Mouse (Mus musculus): ENCODE results near the gene Grm4. TPM values are rescaled to one million over a fixed set of nuclear protein-coding genes. Genes with fewer than 3 reads are reported as not detected.

Grm4 gene
- polyA plus RNA-seq, 1 experiment from 2014 or later, result 10.0 TPM

GRCm38 (mm10) chr17:27431049-27431839 is 90.0 kb downstream of the Grm4 start:
- Histone ChIP-seq H3K27me3 (replicated peaks; ENCODE audit: control insufficient read depth, insufficient read depth, low read length) (no peaks in the 10 kb centered on the region), H3K36me3 (ENCODE audit: control insufficient read depth, insufficient read depth, low read length) (no peaks in the 10 kb centered on the region), H3K4me2 (ENCODE audit: low read length) (no peak overlapping the region), H3K9ac (ENCODE audit: low read depth, low read length) (no peak overlapping the region), H3K27ac (ENCODE audit: low read depth, low read length) (no peak overlapping the region), H3K4me3 (ENCODE audit: low read length) (no peak overlapping the region), H3K4me1 (ENCODE audit: control insufficient read depth, insufficient read depth, low read depth, low read length) (peaks cover 9% of the 10 kb centered on the region), H3K9me3 (ENCODE audit: control insufficient read depth, low read length) (peaks cover 5% of the 10 kb centered on the region; the same call in 1 of the 2 replicates)
- ATAC-seq, result no peak
- WGBS, result 89% methylated on average over 26 of the region's 26 CpGs

GRCm38 (mm10) chr17:27429757-27430156 is 91.4 kb downstream of the Grm4 start:
- Histone ChIP-seq H3K9me3 (ENCODE audit: control insufficient read depth, low read length) (peaks cover 5% of the 10 kb centered on the region; the same call in 1 of the 2 replicates), H3K27ac (ENCODE audit: low read depth, low read length) (no peak overlapping the region), H3K36me3 (ENCODE audit: control insufficient read depth, insufficient read depth, low read length) (no peaks in the 10 kb centered on the region), H3K9ac (ENCODE audit: low read depth, low read length) (no peak overlapping the region), H3K4me1 (ENCODE audit: control insufficient read depth, insufficient read depth, low read depth, low read length) (no peaks in the 10 kb centered on the region), H3K4me2 (ENCODE audit: low read length) (no peak overlapping the region), H3K27me3 (replicated peaks; ENCODE audit: control insufficient read depth, insufficient read depth, low read length) (no peaks in the 10 kb centered on the region), H3K4me3 (ENCODE audit: low read length) (no peak overlapping the region)
- no peak for ATAC-seq
- 29% methylated on average over 9 of the region's 9 CpGs for WGBS

- Histone ChIP-seq H3K4me3 (ENCODE audit: low read length) (no peak overlapping the region), H3K4me2 (ENCODE audit: low read length) (no peak overlapping the region), H3K4me1 (ENCODE audit: control insufficient read depth, insufficient read depth, low read depth, low read length) (peaks cover 23% of the 10 kb centered on the region), H3K9me3 (ENCODE audit: control insufficient read depth, low read length) (peaks cover 5% of the 10 kb centered on the region; the same call in 1 of the 2 replicates), H3K27me3 (replicated peaks; ENCODE audit: control insufficient read depth, insufficient read depth, low read length) (no peaks in the 10 kb centered on the region), H3K9ac (ENCODE audit: low read depth, low read length) (no peak overlapping the region), H3K36me3 (ENCODE audit: control insufficient read depth, insufficient read depth, low read length) (no peaks in the 10 kb centered on the region), H3K27ac (ENCODE audit: low read depth, low read length) (no peak overlapping the region)
- ATAC-seq, result no peak
- WGBS, result 86% methylated on average over 2 of the region's 2 CpGs
Observed at GRCm38 (mm10) chr17:27425016-27425415, 96.2 kb downstream of the Grm4 start.

DNA sequence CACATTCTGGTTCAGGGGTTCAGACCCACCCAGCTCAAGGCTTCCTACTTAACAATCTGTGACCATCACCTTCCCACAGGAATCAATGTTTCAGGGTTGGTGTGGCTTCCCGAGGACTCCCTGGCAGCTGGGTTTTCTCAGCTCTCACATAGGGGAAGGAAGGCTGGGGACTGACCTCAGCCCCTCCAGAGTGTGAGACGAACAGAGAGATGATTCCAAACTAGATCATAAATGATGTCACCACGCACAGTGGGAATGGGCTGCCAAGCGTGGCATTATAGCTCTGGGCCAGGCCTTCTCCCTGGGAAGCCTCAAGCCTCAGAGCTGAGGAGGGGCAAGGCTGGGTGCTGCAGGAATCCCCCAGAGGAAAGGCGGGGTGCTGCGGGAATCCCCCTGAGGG is 96.8 kb downstream of the Grm4 start:
- H3K9ac ChIP-seq (ENCODE audit: low read depth, low read length), result no peak overlapping the region
- WGBS, result 74% methylated on average over 6 of the region's 6 CpGs
- no peak for ATAC-seq
- H3K36me3 ChIP-seq (ENCODE audit: control insufficient read depth, insufficient read depth, low read length), result no peaks in the 10 kb centered on the region
- no peak overlapping the region for H3K4me2 ChIP-seq (ENCODE audit: low read length)
- H3K9me3 ChIP-seq (ENCODE audit: control insufficient read depth, low read length), result peaks cover 5% of the 10 kb centered on the region; the same call in 1 of the 2 replicates
- no peak overlapping the region for H3K27ac ChIP-seq (ENCODE audit: low read depth, low read length)
- H3K4me3 ChIP-seq (ENCODE audit: low read length), result no peak overlapping the region
- H3K27me3 ChIP-seq (replicated peaks; ENCODE audit: control insufficient read depth, insufficient read depth, low read length), result no peaks in the 10 kb centered on the region
- peaks cover 23% of the 10 kb centered on the region for H3K4me1 ChIP-seq (ENCODE audit: control insufficient read depth, insufficient read depth, low read depth, low read length)

DNA sequence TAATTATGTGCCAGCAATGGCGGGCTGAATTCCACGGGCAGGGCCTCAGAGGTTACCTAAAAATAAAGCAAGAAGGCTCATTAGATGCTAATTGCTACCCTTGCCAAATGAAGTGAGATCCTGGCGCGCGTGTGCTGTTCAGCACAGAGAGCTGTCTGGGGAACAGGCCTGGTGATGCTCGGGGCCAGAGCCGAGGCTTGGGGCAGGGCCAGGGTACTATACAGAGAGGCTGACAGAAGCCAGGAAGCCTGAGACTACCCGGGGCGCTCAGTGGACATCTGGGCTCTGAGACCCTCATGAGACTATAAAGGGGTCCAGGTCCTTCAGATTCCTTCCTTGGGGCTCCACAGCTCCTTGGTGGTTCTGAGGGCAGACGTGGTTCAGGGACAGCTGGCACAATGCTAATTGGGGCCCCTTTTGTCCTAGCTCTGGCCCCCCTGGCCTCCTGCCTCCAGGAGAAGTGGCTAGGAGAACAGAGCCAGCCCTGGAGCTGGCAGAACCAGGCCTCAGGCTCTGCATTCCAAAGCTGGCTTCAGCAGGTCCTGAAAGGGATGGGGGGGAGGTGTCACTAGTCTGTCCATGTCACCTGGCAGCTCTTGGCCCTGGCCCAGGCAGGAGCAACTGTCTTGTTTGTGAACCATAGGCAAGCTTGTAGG is 98.3 kb downstream of the Grm4 start:
- Histone ChIP-seq H3K9ac (ENCODE audit: low read depth, low read length) (peak overlapping the region; percentile 10; the same call in 1 of the 2 replicates), H3K4me2 (ENCODE audit: low read length) (peak overlapping the region; percentile 2; the same call in 1 of the 2 replicates), H3K4me1 (ENCODE audit: control insufficient read depth, insufficient read depth, low read depth, low read length) (peaks cover 23% of the 10 kb centered on the region), H3K4me3 (ENCODE audit: low read length) (no peak overlapping the region), H3K27ac (ENCODE audit: low read depth, low read length) (peak overlapping the region; percentile 5; the same call in 1 of the 2 replicates), H3K36me3 (ENCODE audit: control insufficient read depth, insufficient read depth, low read length) (no peaks in the 10 kb centered on the region), H3K27me3 (replicated peaks; ENCODE audit: control insufficient read depth, insufficient read depth, low read length) (no peaks in the 10 kb centered on the region), H3K9me3 (ENCODE audit: control insufficient read depth, low read length) (no peaks in the 10 kb centered on the region)
- 12% methylated on average over 10 of the region's 10 CpGs for WGBS
- peak; percentile 85 for ATAC-seq

DNA sequence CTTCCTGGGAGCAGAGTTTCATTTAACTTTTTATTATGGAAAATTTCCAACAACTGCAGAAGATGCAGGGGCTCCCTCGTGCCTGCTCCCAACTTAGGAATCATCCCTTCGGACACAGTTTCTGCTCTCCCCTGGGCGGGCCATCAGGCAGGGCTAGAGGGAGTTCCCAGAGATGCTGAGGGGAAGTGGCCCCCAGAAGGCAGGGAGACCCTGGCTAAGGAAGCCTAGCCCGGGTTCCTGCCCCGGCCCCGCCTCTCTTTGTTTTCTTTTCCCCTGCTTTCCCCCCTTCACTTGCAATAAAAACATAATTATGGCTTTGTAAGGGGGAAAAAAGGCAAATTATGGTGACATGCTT is 98.9 kb downstream of the Grm4 start:
- peak; percentile 22; the same call in 1 of the 2 replicates for ATAC-seq
- Histone ChIP-seq H3K9ac (ENCODE audit: low read depth, low read length) (no peak overlapping the region), H3K27ac (ENCODE audit: low read depth, low read length) (peak overlapping the region; percentile 5), H3K4me3 (ENCODE audit: low read length) (no peak overlapping the region), H3K9me3 (ENCODE audit: control insufficient read depth, low read length) (no peaks in the 10 kb centered on the region), H3K27me3 (replicated peaks; ENCODE audit: control insufficient read depth, insufficient read depth, low read length) (no peaks in the 10 kb centered on the region), H3K4me1 (ENCODE audit: control insufficient read depth, insufficient read depth, low read depth, low read length) (peaks cover 23% of the 10 kb centered on the region), H3K4me2 (ENCODE audit: low read length) (peak overlapping the region; percentile 27; the same call in 1 of the 2 replicates), H3K36me3 (ENCODE audit: control insufficient read depth, insufficient read depth, low read length) (no peaks in the 10 kb centered on the region)
- WGBS, result 18% methylated on average over 6 of the region's 6 CpGs

DNA sequence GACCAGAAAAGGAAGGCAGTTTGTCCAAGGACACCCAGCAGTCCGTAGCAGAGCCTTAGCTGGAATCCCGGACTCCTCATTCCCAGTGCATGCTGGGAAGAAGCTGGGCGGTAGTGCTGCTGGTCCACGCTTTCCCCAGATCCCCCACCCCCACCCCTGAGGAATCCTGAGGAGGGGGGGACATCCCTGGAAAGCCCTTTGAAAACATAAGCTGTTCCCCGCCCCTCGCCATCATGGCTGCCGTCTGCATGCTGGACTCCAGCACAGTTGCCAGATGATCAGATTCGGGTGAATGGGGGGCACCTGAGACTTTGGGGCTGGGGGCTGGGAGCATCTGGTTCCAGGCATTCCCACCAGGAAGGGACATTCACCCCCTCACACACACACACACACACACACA is 99.4 kb downstream of the Grm4 start:
- H3K9me3 ChIP-seq (ENCODE audit: control insufficient read depth, low read length), result no peaks in the 10 kb centered on the region
- H3K27ac ChIP-seq (ENCODE audit: low read depth, low read length), result no peak overlapping the region
- no peak overlapping the region for H3K4me3 ChIP-seq (ENCODE audit: low read length)
- 28% methylated on average over 7 of the region's 8 CpGs for WGBS
- H3K4me1 ChIP-seq (ENCODE audit: control insufficient read depth, insufficient read depth, low read depth, low read length), result peaks cover 23% of the 10 kb centered on the region
- peak overlapping the region; percentile 16; the same call in 1 of the 2 replicates for H3K4me2 ChIP-seq (ENCODE audit: low read length)
- no peak overlapping the region for H3K9ac ChIP-seq (ENCODE audit: low read depth, low read length)
- ATAC-seq, result no peak
- no peaks in the 10 kb centered on the region for H3K27me3 ChIP-seq (replicated peaks; ENCODE audit: control insufficient read depth, insufficient read depth, low read length)
- H3K36me3 ChIP-seq (ENCODE audit: control insufficient read depth, insufficient read depth, low read length), result no peaks in the 10 kb centered on the region

DNA sequence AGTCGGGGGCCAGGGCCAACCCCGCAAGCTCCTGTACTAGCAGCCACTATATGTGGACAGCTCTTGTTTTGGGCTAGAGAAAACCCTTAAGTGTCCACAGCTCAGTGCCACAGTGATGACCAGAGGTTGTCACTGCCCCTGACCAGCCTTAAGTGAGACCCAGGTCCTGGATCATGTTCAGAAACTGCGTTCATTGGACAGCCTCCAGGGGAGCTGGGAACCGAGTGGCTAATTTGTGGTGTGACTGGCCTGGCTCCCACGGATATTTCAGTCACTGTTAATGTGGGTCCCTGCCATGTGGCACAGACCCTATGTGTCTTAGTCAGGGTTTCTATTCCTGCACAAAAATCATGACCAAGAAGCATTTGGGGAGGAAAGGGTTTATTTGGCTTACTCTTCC is 112.2 kb downstream of the Grm4 start:
- H3K4me1 ChIP-seq (ENCODE audit: control insufficient read depth, insufficient read depth, low read depth, low read length), result peaks cover 9% of the 10 kb centered on the region
- H3K4me2 ChIP-seq (ENCODE audit: low read length), result no peak overlapping the region
- 67% methylated on average over 5 of the region's 5 CpGs for WGBS
- no peaks in the 10 kb centered on the region for H3K9me3 ChIP-seq (ENCODE audit: control insufficient read depth, low read length)
- no peaks in the 10 kb centered on the region for H3K27me3 ChIP-seq (replicated peaks; ENCODE audit: control insufficient read depth, insufficient read depth, low read length)
- no peak overlapping the region for H3K9ac ChIP-seq (ENCODE audit: low read depth, low read length)
- H3K36me3 ChIP-seq (ENCODE audit: control insufficient read depth, insufficient read depth, low read length), result no peaks in the 10 kb centered on the region
- ATAC-seq, result no peak
- no peak overlapping the region for H3K27ac ChIP-seq (ENCODE audit: low read depth, low read length)
- no peak overlapping the region for H3K4me3 ChIP-seq (ENCODE audit: low read length)

DNA sequence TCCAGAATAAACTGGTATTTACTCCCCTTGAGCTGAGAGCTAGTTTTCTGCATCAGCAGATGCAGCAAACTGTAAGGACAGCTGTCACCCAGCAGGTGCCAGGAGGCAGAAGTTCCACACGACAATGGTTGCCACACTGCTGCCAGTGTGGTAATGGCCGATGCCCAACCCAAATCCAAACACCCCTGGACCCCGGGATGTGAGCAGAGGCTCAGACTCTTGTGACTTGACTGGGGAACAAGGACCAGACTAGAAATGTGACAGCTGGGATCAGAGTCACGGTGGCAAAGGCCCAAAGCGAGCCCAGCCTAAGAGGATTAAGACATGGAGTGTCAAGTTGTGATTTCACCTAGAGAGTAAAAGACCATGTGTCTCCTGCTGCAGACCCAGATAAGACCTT is 112.7 kb downstream of the Grm4 start:
- no peaks in the 10 kb centered on the region for H3K27me3 ChIP-seq (replicated peaks; ENCODE audit: control insufficient read depth, insufficient read depth, low read length)
- no peak overlapping the region for H3K9ac ChIP-seq (ENCODE audit: low read depth, low read length)
- no peak overlapping the region for H3K4me3 ChIP-seq (ENCODE audit: low read length)
- no peak overlapping the region for H3K4me2 ChIP-seq (ENCODE audit: low read length)
- 57% methylated on average over 5 of the region's 5 CpGs for WGBS
- H3K9me3 ChIP-seq (ENCODE audit: control insufficient read depth, low read length), result no peaks in the 10 kb centered on the region
- peaks cover 9% of the 10 kb centered on the region for H3K4me1 ChIP-seq (ENCODE audit: control insufficient read depth, insufficient read depth, low read depth, low read length)
- no peaks in the 10 kb centered on the region for H3K36me3 ChIP-seq (ENCODE audit: control insufficient read depth, insufficient read depth, low read length)
- ATAC-seq, result peak; percentile 31; the same call in 1 of the 2 replicates
- H3K27ac ChIP-seq (ENCODE audit: low read depth, low read length), result no peak overlapping the region

All from hindbrain, embryonic 16.5 days (tissue).